Mouse (Mus musculus): Measurements from ENCODE around the gene Fgfr1op.

The Fgfr1op gene

GRCm38 (mm10) chr17:8225746-8226145 lies 60.4 kb downstream of the Fgfr1op start:
- no peak for DNase-seq (ENCODE audit: low read depth, low spot score)

- peak; percentile 20 for DNase-seq (ENCODE audit: low read depth, low spot score)
Observed at GRCm38 (mm10) chr17:8228622-8229021, 63.3 kb downstream of the Fgfr1op start.

GRCm38 (mm10) chr17:8229607-8230006 lies 64.3 kb downstream of the Fgfr1op start:
- DNase-seq (ENCODE audit: low read depth, low spot score), result no peak

GRCm38 (mm10) chr17:8232089-8232488 lies 66.8 kb downstream of the Fgfr1op start:
- peak; percentile 67 for DNase-seq (ENCODE audit: low read depth, low spot score)

- DNase-seq (ENCODE audit: low read depth, low spot score), result no peak
Observed at GRCm38 (mm10) chr17:8233618-8234214, 68.4 kb downstream of the Fgfr1op start.

- no peak for DNase-seq (ENCODE audit: low read depth, low spot score)
Observed at GRCm38 (mm10) chr17:8234537-8234936, 69.2 kb downstream of the Fgfr1op start.

GRCm38 (mm10) chr17:8235743-8236142 lies 70.4 kb downstream of the Fgfr1op start, which contains the start of gene Ccr6:
Ccr6 (plus strand) TSS chr17:8236043.
- no peak for DNase-seq (ENCODE audit: low read depth, low spot score)

GRCm38 (mm10) chr17:8238012-8238710 lies 72.9 kb downstream of the Fgfr1op start:
- peak; percentile 41 for DNase-seq (ENCODE audit: low read depth, low spot score)

GRCm38 (mm10) chr17:8239561-8239960 lies 74.3 kb downstream of the Fgfr1op start:
- DNase-seq (ENCODE audit: low read depth, low spot score), result no peak

GRCm38 (mm10) chr17:8240517-8240916 lies 75.2 kb downstream of the Fgfr1op start:
- DNase-seq (ENCODE audit: low read depth, low spot score), result no peak

- DNase-seq (ENCODE audit: low read depth, low spot score), result no peak
Observed at GRCm38 (mm10) chr17:8241645-8242044, 76.3 kb downstream of the Fgfr1op start.

- DNase-seq (ENCODE audit: low read depth, low spot score), result no peak
Observed at GRCm38 (mm10) chr17:8242186-8242585, 76.9 kb downstream of the Fgfr1op start.

GRCm38 (mm10) chr17:8244124-8244523 lies 78.8 kb downstream of the Fgfr1op start:
- DNase-seq (ENCODE audit: low read depth, low spot score), result no peak

- no peak for DNase-seq (ENCODE audit: low read depth, low spot score)
Observed at GRCm38 (mm10) chr17:8246102-8246754, 80.9 kb downstream of the Fgfr1op start.

Measured in brain, adult 2 months (tissue).